Mouse (Mus musculus) intestine, embryonic 16.5 days (tissue): ENCODE measurements at regions not wholly inside any gene's neighbourhood (a gene's known extent, or its start where the extent isn't known, plus 50 kb on each side); places are given as distances from the start of the nearest gene placed in this dataset.
A peak's percentile ranks its signal among the peaks of the same experiment; 100 is the strongest.

ENCODE experiments used
- ATAC-seq: fragments of 200-750 bp; cut with Nextera tagmentation; 2 replicates; pipeline ENCODE4 v1.8.0; 2017; ENCODE audit warnings: moderate TSS enrichment, moderate library complexity
- H3K27ac ChIP-seq: fragments of 300-500 bp; sonication (generic); 2 replicates; pipeline ENCODE4 v1.5.1; 2014; ENCODE audit warnings: mild to moderate bottlenecking, low read length
- H3K27me3 ChIP-seq: fragments of 300-500 bp; sonication (generic); replicated peaks from 2 replicates; pipeline ENCODE4 v1.6.1; 2014; ENCODE audit warnings: low read length, control low read depth, mixed read lengths; ENCODE audit not compliant: control insufficient read depth, insufficient read depth
- H3K36me3 ChIP-seq: fragments of 300-500 bp; sonication (generic); 2 replicates; pipeline ENCODE4 v1.6.1; 2014; ENCODE audit warnings: low read length, control low read depth; ENCODE audit not compliant: control insufficient read depth, insufficient read depth
- H3K4me1 ChIP-seq: fragments of 300-500 bp; sonication (generic); 2 replicates; pipeline ENCODE4 v1.6.1; 2014; ENCODE audit warnings: low read length, control low read depth, mixed read lengths; ENCODE audit not compliant: control insufficient read depth, insufficient read depth
- H3K4me2 ChIP-seq: fragments of 300-500 bp; sonication (generic); 2 replicates; pipeline ENCODE4 v1.6.1; 2014; ENCODE audit warnings: low read depth, low read length, control low read depth
- H3K4me3 ChIP-seq: fragments of 300-500 bp; sonication (generic); 2 replicates; pipeline ENCODE4 v1.5.1; 2014; ENCODE audit warnings: mild to moderate bottlenecking, low read length
- H3K9ac ChIP-seq: fragments of 300-500 bp; sonication (generic); 2 replicates; pipeline ENCODE4 v1.6.1; 2014; ENCODE audit warnings: low read depth, low read length
- H3K9me3 ChIP-seq: fragments of 300-500 bp; sonication (generic); 2 replicates; pipeline ENCODE4 v1.6.1; 2016; ENCODE audit warnings: low read length, control low read depth; ENCODE audit not compliant: control insufficient read depth
- WGBS: fragments of 180-500 bp; shearing (Covaris S2); extraction: QIAGEN DNeasy Blood & Tissue Kit; methylation state at CpG from one replicate; pipeline ENCODE4 v1.1.7; 2014; 5-methylcytosine and 5-hydroxymethylcytosine counted together

DNA sequence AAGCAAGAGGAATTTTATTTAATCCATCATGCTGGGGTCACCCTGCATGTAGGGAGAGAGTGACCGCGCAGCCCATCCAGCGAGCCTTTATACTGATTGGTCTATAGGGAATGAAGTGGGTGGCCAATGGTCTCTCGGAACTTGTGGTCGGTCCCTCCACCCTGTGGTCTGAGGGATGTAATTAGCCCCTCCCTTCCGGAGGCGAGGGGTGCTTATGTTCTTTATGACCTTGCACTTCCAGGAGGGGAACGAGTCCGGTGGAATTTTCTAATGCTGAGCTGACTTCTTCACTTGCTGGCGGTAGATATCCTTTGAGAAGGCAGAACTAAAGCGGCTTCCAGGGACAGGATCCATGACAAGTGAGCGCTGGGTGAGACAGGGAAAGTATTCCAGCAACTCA is 60.8 kb downstream of the H2al2a start:
- no peak for ATAC-seq
- WGBS: 83% methylated on average over 12 of the region's 12 CpGs
- Histone ChIP-seq H3K9me3 (0 out of 2 replicates have a peak, but pooled peaks cover 5% of the 10 kb centered on the region), H3K27ac (no peak overlapping the region), H3K4me2 (no peak overlapping the region), H3K9ac (no peak overlapping the region), H3K27me3 (no peaks in the 10 kb centered on the region), H3K36me3 (no peaks in the 10 kb centered on the region), H3K4me3 (no peak overlapping the region), H3K4me1 (no peaks in the 10 kb centered on the region)

GRCm38 (mm10) chr2:17935466-17935865 is 61.3 kb downstream of the H2al2a start:
- ATAC-seq: no peak
- Histone ChIP-seq H3K27ac (no peak overlapping the region), H3K9me3 (0 out of 2 replicates have a peak, but pooled peaks cover 5% of the 10 kb centered on the region), H3K4me2 (no peak overlapping the region), H3K27me3 (no peaks in the 10 kb centered on the region), H3K36me3 (no peaks in the 10 kb centered on the region), H3K4me1 (no peaks in the 10 kb centered on the region), H3K9ac (no peak overlapping the region), H3K4me3 (no peak overlapping the region)
- WGBS: 97% methylated on average over 6 of the region's 6 CpGs

DNA sequence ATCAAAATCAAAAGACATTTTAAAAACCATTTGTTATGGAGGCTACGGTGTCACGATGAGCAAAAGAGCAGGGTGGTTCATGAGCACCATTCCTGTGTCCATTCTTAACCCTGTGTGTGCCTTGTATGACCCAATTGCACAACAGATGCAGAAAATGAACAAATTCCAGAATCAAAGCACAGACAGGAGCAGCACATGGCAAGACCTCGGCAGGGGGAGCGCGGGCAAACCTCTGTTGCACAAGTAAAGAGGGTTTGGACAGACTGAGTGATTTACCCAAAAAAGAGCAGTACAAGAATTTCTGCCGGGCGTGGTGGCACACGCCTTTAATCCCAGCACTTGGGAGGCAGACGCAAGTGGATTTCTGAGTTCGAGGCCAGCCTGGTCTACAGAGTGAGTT is 62.1 kb downstream of the H2al2a start:
- Histone ChIP-seq H3K36me3 (no peaks in the 10 kb centered on the region), H3K4me3 (no peak overlapping the region), H3K9ac (no peak overlapping the region), H3K4me1 (no peaks in the 10 kb centered on the region), H3K27ac (no peak overlapping the region), H3K4me2 (no peak overlapping the region), H3K27me3 (no peaks in the 10 kb centered on the region), H3K9me3 (0 out of 2 replicates have a peak, but pooled peaks cover 8% of the 10 kb centered on the region)
- ATAC-seq: no peak
- WGBS: 96% methylated on average over 10 of the region's 10 CpGs

DNA sequence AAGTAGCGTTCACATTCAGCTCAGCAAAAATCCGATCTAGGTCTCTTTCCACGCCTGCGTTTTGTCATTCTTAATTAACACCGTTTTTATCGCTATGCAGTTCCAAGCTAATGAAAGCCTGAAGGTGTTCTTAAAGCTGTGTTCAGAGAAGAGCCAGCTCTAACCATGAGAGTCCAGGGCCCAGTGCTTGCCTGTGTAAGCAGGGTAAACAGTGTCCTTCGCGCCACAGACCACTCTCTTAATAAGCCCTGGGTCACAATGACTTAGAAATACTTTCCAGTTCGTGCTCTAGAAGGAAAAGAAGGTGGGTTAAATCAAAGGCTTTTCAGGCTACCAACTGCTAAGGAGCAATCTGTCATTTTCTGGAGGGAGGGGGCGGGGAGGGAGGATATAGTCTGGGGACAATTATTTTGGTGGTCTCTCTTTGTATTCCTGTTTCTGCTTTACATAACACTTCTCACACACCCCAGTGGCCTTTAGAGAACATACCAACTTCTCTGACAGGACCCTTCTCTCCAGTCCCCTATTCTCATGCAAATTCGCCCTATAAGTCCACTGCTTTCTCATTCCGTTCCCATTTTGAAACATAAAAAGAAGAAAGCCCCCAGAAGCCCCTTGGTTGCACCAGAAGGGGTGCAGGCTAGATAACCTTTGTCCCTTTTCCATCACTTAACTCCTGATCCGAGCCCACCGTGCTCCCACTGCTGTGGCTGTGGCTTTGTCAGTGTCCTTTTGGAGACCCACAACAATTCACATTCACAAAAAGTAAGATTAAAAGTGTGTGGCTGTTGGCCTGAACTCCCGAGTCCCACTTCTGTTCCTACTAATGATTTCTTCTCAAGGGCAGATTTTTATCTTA is 63.6 kb downstream of the H2al2a start:
- H3K4me1 ChIP-seq: no peaks in the 10 kb centered on the region
- no peak overlapping the region for H3K27ac ChIP-seq
- 0 out of 2 replicates have a peak, but pooled peaks cover 8% of the 10 kb centered on the region for H3K9me3 ChIP-seq
- no peak for ATAC-seq
- no peak overlapping the region for H3K4me2 ChIP-seq
- H3K36me3 ChIP-seq: no peaks in the 10 kb centered on the region
- WGBS: 59% methylated on average over 15 of the region's 15 CpGs
- H3K27me3 ChIP-seq: no peaks in the 10 kb centered on the region
- H3K4me3 ChIP-seq: no peak overlapping the region
- no peak overlapping the region for H3K9ac ChIP-seq

DNA sequence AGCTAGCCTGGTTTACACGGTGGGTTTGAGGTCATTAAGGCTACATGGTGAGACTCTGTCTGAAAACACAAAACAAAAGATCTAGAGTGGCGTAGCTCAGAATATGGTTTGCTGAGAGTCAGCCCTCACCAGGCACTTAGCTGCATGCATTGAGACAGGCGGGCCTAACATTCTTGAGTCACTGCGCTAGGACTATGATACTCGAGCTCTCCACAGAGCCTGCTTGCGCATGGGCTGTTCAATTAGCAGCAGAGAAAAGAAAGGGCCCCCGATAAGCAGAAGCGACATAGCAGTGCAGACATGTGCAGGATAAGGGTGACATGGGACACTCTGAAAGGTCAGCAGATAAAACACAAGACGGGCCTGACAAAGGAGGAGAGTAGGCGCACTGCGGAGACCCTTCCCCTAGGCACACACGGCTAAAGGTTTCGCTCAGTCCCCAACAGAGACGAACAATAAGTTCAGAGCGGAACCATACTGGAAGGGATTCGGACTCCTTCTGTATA is 64.3 kb downstream of the H2al2a start:
- no peak overlapping the region for H3K4me3 ChIP-seq
- 59% methylated on average over 16 of the region's 16 CpGs for WGBS
- no peak overlapping the region for H3K4me2 ChIP-seq
- H3K27me3 ChIP-seq: no peaks in the 10 kb centered on the region
- H3K9me3 ChIP-seq: 0 out of 2 replicates have a peak, but pooled peaks cover 8% of the 10 kb centered on the region
- H3K27ac ChIP-seq: no peak overlapping the region
- H3K4me1 ChIP-seq: no peaks in the 10 kb centered on the region
- H3K36me3 ChIP-seq: no peaks in the 10 kb centered on the region
- no peak overlapping the region for H3K9ac ChIP-seq
- peak; percentile 67 for ATAC-seq

DNA sequence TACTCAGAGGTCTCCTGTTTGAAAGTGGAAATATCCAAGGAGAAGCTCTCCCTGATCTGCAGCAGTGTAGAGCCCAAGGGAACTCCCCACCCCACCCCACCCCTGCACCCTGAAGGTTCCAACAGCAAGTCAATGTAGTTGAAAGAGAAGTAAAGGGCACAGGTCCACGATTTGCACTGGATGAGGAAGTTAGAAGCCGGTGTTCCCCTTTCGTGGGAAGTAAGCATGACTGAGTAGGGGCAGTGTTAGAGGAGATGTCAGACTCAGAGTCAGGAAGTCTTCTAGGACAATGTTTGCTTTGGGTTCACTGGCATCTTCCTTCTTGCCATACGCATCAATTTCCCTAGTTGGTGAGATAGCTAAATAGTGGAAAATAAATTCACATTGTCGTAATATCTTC is 64.9 kb downstream of the H2al2a start:
- Histone ChIP-seq H3K4me1 (no peaks in the 10 kb centered on the region), H3K36me3 (no peaks in the 10 kb centered on the region), H3K9ac (no peak overlapping the region), H3K9me3 (0 out of 2 replicates have a peak, but pooled peaks cover 8% of the 10 kb centered on the region), H3K4me2 (no peak overlapping the region), H3K27me3 (no peaks in the 10 kb centered on the region), H3K27ac (no peak overlapping the region), H3K4me3 (no peak overlapping the region)
- WGBS: 87% methylated on average over 5 of the region's 5 CpGs
- ATAC-seq: no peak

DNA sequence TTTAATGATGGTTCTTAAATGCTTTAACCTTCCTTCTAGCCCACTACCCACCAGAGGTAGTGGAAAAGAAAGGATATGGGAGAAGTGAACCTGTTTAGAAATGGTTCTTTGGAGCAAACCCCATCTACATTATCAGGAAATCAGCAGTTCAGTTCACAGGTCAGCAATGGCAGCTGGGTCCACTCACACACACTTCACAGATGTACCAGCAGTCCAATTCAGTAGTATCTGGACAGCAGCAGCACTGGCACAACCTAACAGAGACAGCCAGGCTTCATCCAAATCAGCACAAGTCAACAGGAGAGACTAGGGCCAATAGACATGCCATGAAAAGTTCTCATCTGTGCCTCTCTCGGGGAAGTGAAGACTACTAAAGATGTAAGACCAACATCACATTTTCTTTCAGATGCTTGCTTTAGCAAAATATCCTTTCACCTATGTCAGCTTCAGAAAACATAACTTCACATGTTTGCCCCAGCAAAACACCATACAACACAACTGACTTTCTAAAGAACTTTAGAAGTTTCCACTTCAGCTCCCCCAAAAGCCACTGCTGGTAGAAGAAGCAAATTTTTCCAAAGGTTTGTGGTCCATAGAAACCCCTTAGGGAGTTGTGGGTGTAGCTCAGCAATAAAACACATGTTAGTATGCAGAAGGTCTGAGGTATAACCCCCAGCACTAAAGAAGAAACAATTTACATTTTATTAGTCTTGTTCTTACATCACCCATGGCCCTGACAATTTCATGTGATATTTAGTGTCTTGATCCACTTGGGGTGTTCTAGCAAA is 77.7 kb downstream of the H2al2a start:
- no peaks in the 10 kb centered on the region for H3K4me1 ChIP-seq
- 94% methylated on average over 1 of the region's 1 CpGs for WGBS
- no peak overlapping the region for H3K4me3 ChIP-seq

GRCm38 (mm10) chr2:17917238-17917946 is 79.4 kb downstream of the H2al2a start:
- no peak for ATAC-seq
- no peak overlapping the region for H3K27ac ChIP-seq
- 35% methylated on average over 8 of the region's 8 CpGs for WGBS
- no peaks in the 10 kb centered on the region for H3K36me3 ChIP-seq
- no peak overlapping the region for H3K4me2 ChIP-seq
- H3K27me3 ChIP-seq: no peaks in the 10 kb centered on the region
- H3K9me3 ChIP-seq: no peaks in the 10 kb centered on the region
- H3K4me1 ChIP-seq: no peaks in the 10 kb centered on the region
- H3K4me3 ChIP-seq: no peak overlapping the region
- H3K9ac ChIP-seq: no peak overlapping the region

More for the DNA sequence above, 77.7 kb downstream of the H2al2a start:
- no peak overlapping the region for H3K9ac ChIP-seq
- H3K9me3 ChIP-seq: no peaks in the 10 kb centered on the region
- no peaks in the 10 kb centered on the region for H3K27me3 ChIP-seq
- H3K4me2 ChIP-seq: no peak overlapping the region
- ATAC-seq: no peak
- no peaks in the 10 kb centered on the region for H3K36me3 ChIP-seq
- H3K27ac ChIP-seq: no peak overlapping the region

GRCm38 (mm10) chr2:17902616-17903015 is 94.1 kb downstream of the H2al2a start:
- Histone ChIP-seq H3K4me3 (no peak overlapping the region), H3K4me1 (no peaks in the 10 kb centered on the region), H3K36me3 (no peaks in the 10 kb centered on the region), H3K27me3 (no peaks in the 10 kb centered on the region), H3K27ac (no peak overlapping the region), H3K4me2 (no peak overlapping the region), H3K9ac (no peak overlapping the region), H3K9me3 (no peaks in the 10 kb centered on the region)
- whole genome bisulfite sequencing: 86% methylated on average over 1 of the region's 1 CpGs
- ATAC-seq: no peak
